Comparison of ENCODE assay signal across 23 mouse cellular contexts in the genomic region with DNA sequence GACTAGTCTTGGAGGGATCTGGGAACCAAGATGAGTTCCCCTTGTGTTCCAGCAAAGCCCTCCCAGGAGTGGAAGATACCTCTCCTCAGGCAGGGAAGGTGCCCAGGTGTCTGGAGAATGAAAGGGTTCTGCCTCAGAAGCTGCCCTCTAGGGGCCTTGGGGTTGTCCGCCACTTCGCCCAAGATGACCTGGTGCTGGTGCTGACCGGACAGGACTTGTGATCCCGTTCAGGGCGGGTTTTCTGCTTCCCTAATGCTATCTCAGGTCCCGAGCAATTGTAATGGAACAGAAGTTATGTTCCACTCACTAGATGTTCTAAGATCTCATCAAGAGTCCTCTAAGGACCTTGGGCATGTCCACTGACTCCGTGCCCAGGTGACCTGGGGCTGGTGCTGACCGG.
DNase-seq lines count a peak whose midpoint lies in the region; ATAC-seq and TF ChIP-seq lines count a peak whose summit lies in the region.
"Had no signal": no experiment of that assay in that cellular context is flagged by ENCODE, and none has a peak within 500 bp of the region (broad histone marks: within the 10 kb centered on the region; RNA-seq: fewer than 3 reads in every experiment).

No protein-coding gene starts in this region.

- 93% methylated on average over 8 of the region's 8 CpGs for WGBS in forebrain, embryonic 11.5 days
- WGBS in forebrain, embryonic 10.5 days: 94% methylated on average over 8 of the region's 8 CpGs

- H3K9ac ChIP-seq in forebrain, embryonic 11.5 days (ENCODE audit: low read length): no peak overlapping the region

- H3K4me3 ChIP-seq in forebrain, embryonic 11.5 days (ENCODE audit: low read depth, low read length): no peak overlapping the region
- H3K4me3 ChIP-seq in forebrain, embryonic 10.5 days: no peak overlapping the region
- H3K4me3 ChIP-seq in testis, adult 2 months (ENCODE audit: control insufficient read depth, low read depth, low read length): peak overlapping the region; percentile 33

- H3K4me2 ChIP-seq in forebrain, embryonic 11.5 days (ENCODE audit: low read depth, low read length, severe bottlenecking): no peak overlapping the region

- H3K27me3 ChIP-seq in forebrain, embryonic 11.5 days (ENCODE audit: control insufficient read depth, insufficient read depth, low read length): no peaks in the 10 kb centered on the region
- no peaks in the 10 kb centered on the region for H3K27me3 ChIP-seq in forebrain, embryonic 10.5 days (ENCODE audit: poor library complexity, severe bottlenecking)
- H3K27me3 ChIP-seq in testis, adult 2 months (ENCODE audit: control insufficient read depth, insufficient read depth, low read length): no peaks in the 10 kb centered on the region
- H3K27me3 ChIP-seq: CH12.LX, Patski had no signal

- peak; percentile 0 for DNase-seq in CD4-positive, CD25-positive, alpha-beta regulatory T cell, adult 2 months (ENCODE audit: low read depth, low spot score)
- peak; percentile 51 for DNase-seq in forebrain, embryonic 11.5 days (ENCODE audit: low spot score)
- no peak for DNase-seq in forebrain, embryonic 10.5 days (ENCODE audit: extremely low spot score, low spot score)
- peak; percentile 84 for DNase-seq in heart, adult 11 months
- no peak for DNase-seq in heart, postnatal 4 days
- no peak for DNase-seq in testis, postnatal 10 days (ENCODE audit: low spot score)
- DNase-seq: adrenal gland, adult 2 months; adrenal gland, adult 8-10 months; adrenal gland, postnatal 10 days; adrenal gland, postnatal 14 days; adrenal gland, postnatal 25 days; adrenal gland, postnatal 36 days; B cell, adult 2 months; cerebellum, adult 11 months; cerebellum, adult 11-12 months; cerebellum, adult 18-20 months; cerebellum, adult 2 months had no signal

- no peak for TF ChIP-seq POLR2A in testis, adult 2 months (IDR thresholded peaks at IDR 0.05; ENCODE audit: control insufficient read depth, low read depth, low read length)

- no peaks in the 10 kb centered on the region for H3K9me3 ChIP-seq in forebrain, embryonic 11.5 days (ENCODE audit: control insufficient read depth, low read length)
- H3K9me3 ChIP-seq in forebrain, embryonic 10.5 days: no peaks in the 10 kb centered on the region

- no peak for TF ChIP-seq CTCF in testis, adult 2 months (IDR thresholded peaks at IDR 0.05; ENCODE audit: control insufficient read depth, insufficient read depth, insufficient replicate concordance, low read depth, low read length)

- H3K27ac ChIP-seq in forebrain, embryonic 11.5 days (ENCODE audit: low read depth, low read length): no peak overlapping the region
- H3K27ac ChIP-seq in forebrain, embryonic 10.5 days: no peak overlapping the region
- H3K27ac ChIP-seq in testis, adult 2 months (ENCODE audit: control insufficient read depth, insufficient read depth, low read depth, low read length): no peak overlapping the region

- no peak for ATAC-seq in CD4-positive, CD25-positive, alpha-beta regulatory T cell, adult 4 months
- ATAC-seq in forebrain, embryonic 11.5 days (replicated peaks; ENCODE audit: low FRiP score): no peak
- ATAC-seq: activated CD4-positive, CD25-positive, alpha-beta regulatory T cell, adult 4 months; Patski had no signal

- H3K4me1 ChIP-seq in forebrain, embryonic 11.5 days (replicated peaks; ENCODE audit: control insufficient read depth, insufficient read depth, low read length): no peaks in the 10 kb centered on the region
- H3K4me1 ChIP-seq in forebrain, embryonic 10.5 days: no peaks in the 10 kb centered on the region
- H3K4me1 ChIP-seq in testis, adult 2 months (ENCODE audit: control insufficient read depth, insufficient read depth, low read length): no peaks in the 10 kb centered on the region

- H3K36me3 ChIP-seq in forebrain, embryonic 11.5 days (ENCODE audit: control insufficient read depth, insufficient read depth, low read length): no peaks in the 10 kb centered on the region
- no peaks in the 10 kb centered on the region for H3K36me3 ChIP-seq in forebrain, embryonic 10.5 days (replicated peaks)
- no peaks in the 10 kb centered on the region for H3K36me3 ChIP-seq in testis, adult 2 months (ENCODE audit: control insufficient read depth, insufficient read depth, low read length)
- H3K36me3 ChIP-seq: G1E had no signal

Comparison
In these comparisons a context has a peak if more than half of its experiments do, and no peak if none do; other contexts are left out.
1. DNase-seq: peak in CD4-positive, CD25-positive, alpha-beta regulatory T cell, adult 2 months (single experiment), forebrain, embryonic 11.5 days (single experiment) and heart, adult 11 months (single experiment); none in forebrain, embryonic 10.5 days (single experiment), heart, postnatal 4 days (single experiment) and testis, postnatal 10 days (single experiment).